Mouse (Mus musculus) hindbrain, embryonic 11.5 days (tissue): ENCODE measurements at regions not wholly inside any gene's neighbourhood (a gene's known extent, or its start where the extent isn't known, plus 50 kb on each side); places are given as distances from the start of the nearest gene placed in this dataset.

ENCODE experiments used
- ATAC-seq: fragments of 200-750 bp; cut with Nextera tagmentation; 2 replicates; pipeline ENCODE4 v1.8.0; 2017; ENCODE audit warnings: mild to moderate bottlenecking, moderate TSS enrichment, moderate library complexity; ENCODE audit not compliant: low FRiP score
- DNase-seq: peaks from one replicate; pipeline ENCODE4 v3.0.0-alpha.2; 2015; ENCODE audit warnings: low spot score
- H3K27ac ChIP-seq: fragments of 300-500 bp; sonication (generic); 2 replicates; pipeline ENCODE4 v1.5.1; 2014; ENCODE audit warnings: mild to moderate bottlenecking, low read depth, low read length
- H3K27me3 ChIP-seq: fragments of 300-500 bp; sonication (generic); 2 replicates; pipeline ENCODE4 v1.6.1; 2014; ENCODE audit warnings: mild to moderate bottlenecking, low read length, moderate library complexity, mixed read lengths; ENCODE audit not compliant: control insufficient read depth, insufficient read depth
- H3K36me3 ChIP-seq: fragments of 300-500 bp; sonication (generic); 2 replicates; pipeline ENCODE4 v1.6.1; 2014; ENCODE audit warnings: mild to moderate bottlenecking, low read length, moderate library complexity, mixed read lengths; ENCODE audit not compliant: control insufficient read depth, insufficient read depth
- H3K4me1 ChIP-seq: fragments of 300-500 bp; sonication (generic); replicated peaks from 2 replicates; pipeline ENCODE4 v1.6.1; 2014; ENCODE audit warnings: low read length, mixed read lengths; ENCODE audit not compliant: control insufficient read depth, insufficient read depth
- H3K4me2 ChIP-seq: fragments of 300-500 bp; sonication (generic); replicated peaks from 2 replicates; pipeline ENCODE4 v1.6.1; 2014; ENCODE audit warnings: mild to moderate bottlenecking, low read depth, low read length
- H3K4me3 ChIP-seq: fragments of 300-500 bp; sonication (generic); 2 replicates; pipeline ENCODE4 v1.5.1; 2014; ENCODE audit warnings: low read depth, low read length
- H3K9ac ChIP-seq: fragments of 300-500 bp; sonication (generic); 2 replicates; pipeline ENCODE4 v1.6.1; 2014; ENCODE audit warnings: low read depth, low read length
- H3K9me3 ChIP-seq: fragments of 300-500 bp; sonication (generic); 2 replicates; pipeline ENCODE4 v1.6.1; 2016; ENCODE audit warnings: low read length; ENCODE audit not compliant: control insufficient read depth
- WGBS: fragments of 180-500 bp; shearing (Covaris S2); extraction: QIAGEN DNeasy Blood & Tissue Kit; methylation state at CpG from one replicate; pipeline ENCODE4 v1.1.7; 2014; 5-methylcytosine and 5-hydroxymethylcytosine counted together

- H3K9ac ChIP-seq: no peak overlapping the region
- H3K36me3 ChIP-seq: no peaks in the 10 kb centered on the region
- ATAC-seq (no peak), DNase-seq (no peak)
- no peak overlapping the region for H3K4me2 ChIP-seq
- no peak overlapping the region for H3K4me3 ChIP-seq
- H3K27me3 ChIP-seq: no peaks in the 10 kb centered on the region
- no peaks in the 10 kb centered on the region for H3K9me3 ChIP-seq
- H3K27ac ChIP-seq: no peak overlapping the region
- WGBS: 80% methylated on average over 3 of the region's 3 CpGs
- no peaks in the 10 kb centered on the region for H3K4me1 ChIP-seq
Measured at GRCm38 (mm10) chr4:64228341-64228740, 181.5 kb upstream of the Tnc start.

- DNase-seq (no peak), ATAC-seq (no peak)
- H3K9me3 ChIP-seq: no peaks in the 10 kb centered on the region
Measured at GRCm38 (mm10) chr4:64226635-64227034, 179.8 kb upstream of the Tnc start.

DNA sequence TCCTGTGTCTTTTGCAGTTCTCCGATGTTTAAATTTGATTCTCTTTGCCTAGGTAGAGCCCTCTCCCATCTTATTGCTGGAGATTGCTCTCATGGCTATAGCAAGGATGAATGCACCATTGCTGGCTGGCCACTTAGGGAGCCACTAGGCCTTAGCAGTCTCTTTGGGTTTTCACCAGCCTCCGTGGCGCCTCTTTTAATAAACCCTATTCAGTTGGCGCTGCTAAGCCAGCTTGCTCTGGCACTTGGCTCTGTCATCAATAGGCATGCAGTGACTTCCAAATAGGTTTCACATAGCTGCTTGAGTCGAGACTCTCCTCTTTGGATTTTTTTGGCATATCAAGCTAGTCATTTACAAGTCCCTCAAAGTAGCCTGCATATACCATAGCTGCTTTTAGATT lies 178.1 kb upstream of the Tnc start:
- Histone ChIP-seq H3K27me3 (no peaks in the 10 kb centered on the region), H3K36me3 (no peaks in the 10 kb centered on the region), H3K9ac (no peak overlapping the region), H3K4me1 (no peaks in the 10 kb centered on the region), H3K4me2 (no peak overlapping the region), H3K27ac (no peak overlapping the region), H3K9me3 (no peaks in the 10 kb centered on the region), H3K4me3 (no peak overlapping the region)
- ATAC-seq (no peak), DNase-seq (no peak)
- WGBS: 93% methylated on average over 5 of the region's 5 CpGs

More at GRCm38 (mm10) chr4:64226635-64227034, 179.8 kb upstream of the Tnc start:
- H3K4me3 ChIP-seq: no peak overlapping the region
- no peak overlapping the region for H3K4me2 ChIP-seq
- no peak overlapping the region for H3K9ac ChIP-seq
- H3K27ac ChIP-seq: no peak overlapping the region
- H3K36me3 ChIP-seq: no peaks in the 10 kb centered on the region
- no peaks in the 10 kb centered on the region for H3K4me1 ChIP-seq
- no peaks in the 10 kb centered on the region for H3K27me3 ChIP-seq

DNA sequence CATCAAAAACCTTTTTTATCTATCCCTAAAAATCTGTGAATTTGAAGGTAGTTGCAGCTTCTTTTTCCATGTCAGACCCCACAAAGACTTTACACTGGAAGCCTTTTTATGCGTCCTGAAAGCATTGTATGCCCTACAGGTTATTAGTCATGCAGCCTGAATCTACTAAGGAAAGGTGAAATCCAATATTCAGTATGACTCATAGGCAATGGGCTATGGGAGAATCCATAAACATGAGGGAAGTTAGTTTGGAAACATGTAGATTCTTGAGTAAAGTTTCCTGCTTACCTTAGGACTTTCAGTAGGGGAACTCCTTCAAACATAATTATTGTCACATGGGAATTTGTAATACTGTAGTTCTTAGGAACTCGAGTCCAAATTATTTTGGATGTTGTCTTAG lies 173.0 kb upstream of the Tnc start:
- no peaks in the 10 kb centered on the region for H3K36me3 ChIP-seq
- H3K9me3 ChIP-seq: no peaks in the 10 kb centered on the region

DNA sequence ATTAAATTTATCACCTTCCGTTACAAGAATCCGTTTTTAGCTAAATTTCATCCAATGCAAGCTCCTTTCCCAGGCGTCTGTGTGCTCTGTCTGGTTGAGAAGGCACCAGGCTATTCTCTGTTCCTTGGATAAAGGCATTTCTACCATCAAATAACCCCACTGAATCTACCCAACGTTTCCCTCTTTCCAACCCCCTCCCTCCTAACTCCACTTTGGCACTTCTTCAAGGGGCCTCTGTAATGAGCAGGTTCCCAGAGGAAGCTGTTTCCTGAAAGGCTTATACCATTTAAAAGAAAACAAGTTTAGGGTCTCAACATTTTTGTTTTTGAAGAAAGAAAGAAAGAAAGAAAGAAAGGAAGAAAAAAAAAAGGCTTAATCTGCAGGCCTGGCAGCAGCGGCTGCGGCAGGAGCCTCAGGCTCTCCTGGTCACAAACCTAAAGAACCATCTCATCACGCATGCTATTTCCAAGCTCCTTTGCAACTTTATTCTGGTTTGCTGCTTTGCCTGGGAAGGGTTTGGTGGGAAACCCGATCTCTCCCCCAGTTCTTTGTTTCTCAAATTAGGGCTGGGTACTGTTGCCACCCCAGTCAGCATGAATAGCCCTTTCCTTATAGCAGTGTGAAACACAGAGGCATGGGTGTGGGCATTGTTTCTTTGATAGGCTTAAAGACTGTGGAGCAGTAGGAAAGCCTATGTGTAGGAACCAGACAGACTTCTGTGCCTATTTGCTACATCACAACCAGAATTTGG lies 160.5 kb upstream of the Tnc start:
- ATAC-seq: 0 out of 2 replicates have a peak, but pooled peaks have one; percentile 57

More for the DNA sequence above, 173.0 kb upstream of the Tnc start:
- no peak overlapping the region for H3K9ac ChIP-seq
- no peak for DNase-seq
- no peak overlapping the region for H3K27ac ChIP-seq
- H3K4me2 ChIP-seq: no peak overlapping the region
- ATAC-seq: no peak
- 80% methylated on average over 2 of the region's 2 CpGs for WGBS
- H3K27me3 ChIP-seq: no peaks in the 10 kb centered on the region
- no peaks in the 10 kb centered on the region for H3K4me1 ChIP-seq
- no peak overlapping the region for H3K4me3 ChIP-seq

GRCm38 (mm10) chr4:64200808-64201190 lies 154.0 kb upstream of the Tnc start:
- no peaks in the 10 kb centered on the region for H3K9me3 ChIP-seq
- H3K9ac ChIP-seq: no peak overlapping the region
- DNase-seq (no peak), ATAC-seq (no peak)
- no peak overlapping the region for H3K4me2 ChIP-seq
- H3K4me1 ChIP-seq: no peaks in the 10 kb centered on the region
- 90% methylated on average over 3 of the region's 3 CpGs for WGBS
- no peak overlapping the region for H3K27ac ChIP-seq
- H3K36me3 ChIP-seq: no peaks in the 10 kb centered on the region
- no peak overlapping the region for H3K4me3 ChIP-seq
- no peaks in the 10 kb centered on the region for H3K27me3 ChIP-seq

More for the DNA sequence above, 160.5 kb upstream of the Tnc start:
- no peaks in the 10 kb centered on the region for H3K27me3 ChIP-seq
- H3K9me3 ChIP-seq: no peaks in the 10 kb centered on the region
- WGBS: 44% methylated on average over 8 of the region's 8 CpGs
- H3K4me2 ChIP-seq: no peak overlapping the region
- H3K27ac ChIP-seq: no peak overlapping the region
- peak; percentile 2 for DNase-seq
- H3K9ac ChIP-seq: no peak overlapping the region
- H3K4me1 ChIP-seq: no peaks in the 10 kb centered on the region
- H3K4me3 ChIP-seq: no peak overlapping the region
- H3K36me3 ChIP-seq: no peaks in the 10 kb centered on the region

GRCm38 (mm10) chr4:64200151-64200807 lies 153.5 kb upstream of the Tnc start:
- no peak overlapping the region for H3K27ac ChIP-seq
- no peaks in the 10 kb centered on the region for H3K36me3 ChIP-seq
- H3K4me2 ChIP-seq: no peak overlapping the region
- DNase-seq: no peak
- no peak overlapping the region for H3K9ac ChIP-seq
- ATAC-seq: no peak
- H3K4me3 ChIP-seq: no peak overlapping the region
- no peaks in the 10 kb centered on the region for H3K9me3 ChIP-seq
- 90% methylated on average over 3 of the region's 3 CpGs for WGBS
- H3K4me1 ChIP-seq: no peaks in the 10 kb centered on the region
- H3K27me3 ChIP-seq: no peaks in the 10 kb centered on the region

DNA sequence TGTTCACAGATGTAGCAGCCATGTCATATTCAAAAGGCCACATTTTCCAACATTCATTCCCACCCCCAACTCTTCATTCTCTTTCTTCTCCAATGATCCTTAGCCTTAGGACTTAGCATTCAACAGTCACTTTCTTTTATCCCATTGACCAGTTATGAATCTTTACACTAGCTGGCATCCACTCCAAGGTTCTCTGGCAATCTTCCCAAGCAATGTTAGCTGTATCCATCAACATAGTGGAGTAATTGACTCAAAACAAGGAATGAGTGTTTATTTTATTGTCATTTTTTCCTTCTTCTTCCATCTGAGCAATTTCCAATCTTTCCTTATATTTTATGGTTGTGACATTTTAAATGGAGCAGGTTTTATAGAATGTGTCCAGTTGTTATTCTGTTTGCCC lies 138.2 kb upstream of the Tnc start:
- Histone ChIP-seq H3K9ac (no peak overlapping the region), H3K36me3 (no peaks in the 10 kb centered on the region), H3K9me3 (no peaks in the 10 kb centered on the region), H3K27me3 (no peaks in the 10 kb centered on the region), H3K4me1 (no peaks in the 10 kb centered on the region), H3K4me3 (no peak overlapping the region), H3K4me2 (no peak overlapping the region), H3K27ac (no peak overlapping the region)
- ATAC-seq (no peak), DNase-seq (no peak)

GRCm38 (mm10) chr4:64175938-64176337 lies 129.1 kb upstream of the Tnc start:
- Histone ChIP-seq H3K4me3 (no peak overlapping the region), H3K36me3 (no peaks in the 10 kb centered on the region), H3K9me3 (no peaks in the 10 kb centered on the region), H3K9ac (no peak overlapping the region), H3K4me1 (no peaks in the 10 kb centered on the region), H3K27ac (no peak overlapping the region), H3K4me2 (no peak overlapping the region), H3K27me3 (no peaks in the 10 kb centered on the region)
- 0 out of 2 replicates have a peak, but pooled peaks have one; percentile 45 for ATAC-seq
- WGBS: 13% methylated on average over 3 of the region's 3 CpGs
- DNase-seq: peak; percentile 4
